Mouse (Mus musculus): ENCODE data around the gene Odf3l1.

Gene Odf3l1

DNA sequence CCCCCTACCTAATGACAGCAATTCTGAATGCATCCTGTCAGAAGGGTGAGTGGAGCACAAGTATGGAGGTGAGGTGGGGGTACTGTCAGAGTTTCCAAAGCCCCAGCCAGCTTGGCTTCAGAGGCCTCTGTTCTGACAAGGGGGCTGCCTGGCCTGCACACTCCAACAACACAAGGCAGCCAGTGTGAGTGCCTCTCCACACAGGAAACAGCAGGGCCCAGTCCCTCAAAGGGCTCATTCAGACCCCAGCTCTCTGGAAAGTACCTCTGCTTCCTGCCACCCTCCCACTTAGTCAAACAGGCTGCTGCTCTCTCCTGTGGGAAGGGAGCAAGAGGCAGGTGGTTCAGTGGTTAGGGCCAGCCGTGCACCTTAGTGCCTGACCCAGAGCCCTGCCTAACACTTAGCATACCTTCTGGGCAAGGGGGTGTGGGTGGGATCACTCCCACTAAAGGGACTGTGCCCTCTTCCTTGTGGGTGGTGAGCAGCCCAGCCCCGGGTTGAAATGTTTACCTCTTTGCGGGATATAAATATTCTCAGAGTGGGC lies 17.1 kb upstream of the Odf3l1 start:
- DNase-seq (ENCODE audit: low spot score) = no peak

DNA sequence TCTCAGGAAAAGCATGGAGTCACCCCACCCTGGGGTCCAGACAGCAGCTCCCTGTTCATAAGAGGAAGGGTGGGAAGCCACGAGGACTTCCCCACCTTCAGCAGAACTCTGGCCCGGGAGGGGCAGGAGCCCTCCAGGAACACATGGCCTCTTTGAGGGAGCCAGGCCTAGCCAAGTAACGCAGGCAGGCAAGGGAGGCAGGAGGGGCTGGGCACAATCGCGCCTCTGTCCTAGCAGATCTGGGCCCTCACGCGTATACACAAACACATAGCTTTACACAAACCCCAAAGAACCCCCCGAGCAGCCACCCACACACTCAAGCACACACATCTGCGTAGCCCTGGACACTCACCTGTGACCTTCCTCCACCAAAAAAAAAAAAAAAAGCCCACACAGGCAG lies 16.3 kb upstream of the Odf3l1 start:
- DNase-seq (ENCODE audit: low spot score) = no peak

DNA sequence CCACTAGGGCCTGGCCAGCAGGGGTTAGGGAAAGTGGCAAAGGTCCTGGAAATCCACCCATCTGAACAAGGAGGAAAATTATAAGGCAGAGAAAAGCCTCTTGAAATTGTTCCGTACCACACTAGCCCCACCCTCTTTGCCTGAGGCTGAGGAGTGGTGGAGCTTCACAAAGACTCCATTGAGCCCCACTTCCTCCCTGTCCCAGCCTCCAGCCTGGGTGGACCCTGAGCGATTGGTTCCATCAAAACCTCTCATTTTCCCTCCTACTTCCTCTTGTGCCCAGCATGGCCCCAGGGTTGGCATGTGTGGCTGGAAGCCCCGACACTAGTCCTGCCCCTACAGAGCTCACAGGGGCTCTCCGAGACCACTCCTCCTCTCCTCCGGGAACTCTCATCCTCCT lies 12.8 kb upstream of the Odf3l1 start:
- no peak for DNase-seq (ENCODE audit: low spot score)

DNA sequence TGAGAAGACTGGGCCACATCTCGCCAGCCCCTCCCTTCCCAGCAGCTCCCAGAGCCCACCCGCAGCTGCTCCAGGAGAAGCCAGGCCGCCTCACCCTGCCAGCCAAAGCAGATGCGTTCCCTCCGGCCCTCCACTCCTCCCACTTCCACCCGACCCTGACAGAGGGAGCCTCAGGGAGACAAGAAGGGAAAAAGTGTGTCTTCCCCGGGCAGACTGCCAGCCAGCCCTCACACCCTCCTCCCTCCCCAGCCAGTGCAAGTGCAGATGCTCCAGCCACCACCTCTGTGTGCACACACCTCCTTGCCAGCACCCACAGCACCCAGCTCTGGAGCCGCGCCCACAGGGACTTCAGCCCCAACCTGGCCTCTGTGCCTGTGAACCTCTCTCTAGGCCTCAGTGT lies 12.3 kb upstream of the Odf3l1 start:
- no peak for DNase-seq (ENCODE audit: low spot score)

DNA sequence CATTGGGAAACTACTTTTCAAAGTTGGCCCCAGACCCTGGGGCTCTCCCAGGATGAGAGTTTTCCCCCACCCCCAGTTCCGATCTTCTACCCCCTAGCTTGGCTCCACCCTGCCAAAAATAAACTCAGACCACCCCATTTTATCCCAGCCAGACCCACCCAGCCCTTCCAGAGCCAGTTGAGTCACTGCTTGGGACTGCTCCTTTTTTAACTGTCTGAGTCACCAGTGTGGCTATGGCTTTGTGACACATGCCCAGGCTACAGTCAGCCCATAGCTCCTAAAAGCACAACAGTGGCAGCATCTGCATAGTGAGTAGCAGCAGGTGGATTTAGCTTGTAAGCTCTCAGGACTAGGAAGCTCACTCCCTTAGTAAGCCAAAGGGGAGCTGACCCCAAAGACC lies 8.6 kb upstream of the Odf3l1 start:
- no peak for DNase-seq (ENCODE audit: low spot score)

DNA sequence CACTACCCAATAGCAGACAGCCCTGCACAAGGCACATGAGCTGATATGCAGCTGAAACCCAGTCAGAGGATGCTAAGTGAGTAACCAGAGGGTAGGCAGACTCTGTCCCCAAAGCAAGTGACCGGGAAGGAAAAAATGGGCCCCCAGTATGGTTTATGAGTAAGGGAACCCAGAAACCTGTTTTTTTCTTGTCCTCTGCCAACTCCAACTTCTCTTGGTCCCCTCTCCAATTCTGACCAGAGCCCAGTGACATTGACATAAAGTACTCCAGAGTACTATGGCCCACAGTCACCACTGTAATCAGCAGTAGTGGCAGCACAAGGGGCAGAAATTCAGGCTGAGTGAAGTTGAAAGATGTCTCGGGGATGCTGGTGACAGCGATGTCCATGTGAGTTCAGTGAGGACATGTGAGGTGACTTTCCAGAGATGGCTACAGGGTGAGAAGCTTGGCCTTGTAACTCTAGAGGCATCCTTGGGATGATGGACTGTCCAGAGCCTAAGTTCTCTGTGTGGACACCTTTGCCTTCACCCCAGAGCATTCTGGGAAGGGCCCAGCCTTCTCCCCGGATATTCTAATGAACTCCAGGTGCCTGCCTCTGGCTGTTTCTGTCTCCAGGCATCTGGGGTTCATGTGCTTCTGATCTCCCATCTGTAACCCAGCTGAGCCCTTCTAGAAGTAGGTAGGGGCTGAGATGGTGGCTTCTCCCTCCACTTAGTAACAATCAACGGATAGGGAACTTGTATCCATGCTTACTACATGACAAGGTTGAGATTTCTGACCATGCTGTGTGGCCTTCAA lies 7.8 kb upstream of the Odf3l1 start:
- no peak for DNase-seq (ENCODE audit: low spot score)

DNA sequence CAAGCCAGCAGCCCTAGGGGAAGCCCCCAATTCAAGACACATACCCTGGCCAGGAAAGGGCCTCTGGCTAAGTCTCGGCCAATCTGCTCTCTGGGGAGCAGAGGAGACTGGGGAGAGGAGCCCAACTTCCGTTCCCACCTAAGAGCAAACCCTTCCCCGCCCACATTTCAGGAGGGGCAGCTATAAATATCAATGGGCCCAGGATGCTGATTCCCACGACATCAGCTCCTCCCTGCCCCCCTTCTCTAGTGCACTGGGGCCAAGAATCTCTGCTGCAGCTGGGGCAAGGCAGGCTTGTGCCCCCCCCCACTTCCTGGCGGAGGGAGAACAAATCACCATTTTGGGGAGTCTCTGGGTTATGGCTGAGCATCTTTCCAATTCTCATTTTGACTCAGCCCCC lies 6.7 kb upstream of the Odf3l1 start:
- DNase-seq (ENCODE audit: low spot score) = no peak

DNA sequence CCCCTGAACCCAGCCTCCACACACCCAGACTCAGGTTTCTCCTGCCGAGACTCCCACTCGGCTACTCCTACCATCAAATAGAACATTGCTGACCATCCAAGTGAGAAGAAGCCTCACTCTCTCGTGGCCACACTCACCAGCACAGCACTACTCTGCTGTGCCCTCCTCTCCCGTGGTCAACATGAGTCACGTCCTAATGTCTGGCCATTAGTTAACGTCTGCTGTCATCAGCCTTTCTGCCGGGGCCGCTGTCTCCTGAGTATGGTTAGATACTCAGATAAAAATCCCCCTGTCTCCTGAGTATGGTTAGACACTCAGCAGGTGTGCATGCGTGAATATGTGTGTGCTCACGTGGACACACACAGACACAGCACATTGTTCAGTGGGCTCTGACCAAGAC lies 6.3 kb upstream of the Odf3l1 start:
- no peak for DNase-seq (ENCODE audit: low spot score)

DNA sequence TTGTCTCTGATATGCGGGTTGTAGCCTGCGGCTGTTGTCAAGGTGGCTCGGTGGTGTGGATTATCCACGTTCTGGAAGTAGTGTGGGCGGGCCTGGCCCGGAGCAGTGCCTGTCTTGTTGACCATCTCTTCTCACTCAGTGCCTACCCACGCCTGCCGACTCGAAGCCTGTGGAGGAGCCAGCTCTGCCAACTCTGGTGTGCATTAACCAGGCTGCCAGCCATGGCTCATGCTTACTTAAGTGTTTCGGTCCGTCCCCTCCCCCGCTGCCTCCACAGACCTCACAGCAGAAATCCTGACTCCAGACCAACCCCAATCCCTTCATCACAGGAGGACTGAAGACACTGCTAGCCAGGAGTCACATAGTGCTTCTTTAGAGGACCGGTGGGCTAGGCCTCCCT lies 5.1 kb upstream of the Odf3l1 start:
- no peak for DNase-seq (ENCODE audit: low spot score)

DNA sequence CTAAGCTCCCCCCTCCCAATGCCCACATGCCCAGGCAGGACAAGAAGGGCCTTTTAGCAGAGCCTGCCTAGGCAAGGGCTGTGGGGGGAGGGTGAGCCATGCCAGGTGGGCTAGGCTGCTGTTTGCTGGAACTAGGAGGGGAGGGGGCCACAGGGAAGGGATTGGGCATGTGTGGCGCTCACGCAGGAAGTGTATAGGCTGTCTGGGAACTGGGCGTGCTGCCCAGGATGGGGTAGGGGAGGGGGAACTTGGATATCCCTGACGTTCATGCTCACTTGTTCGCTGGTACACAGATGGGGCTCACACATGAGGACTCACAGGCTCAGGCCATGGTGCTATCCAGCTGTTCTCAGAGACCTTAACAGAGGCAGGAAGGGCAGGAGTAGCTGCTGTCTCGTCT lies 3.8 kb upstream of the Odf3l1 start:
- DNase-seq (ENCODE audit: low spot score) = no peak

DNA sequence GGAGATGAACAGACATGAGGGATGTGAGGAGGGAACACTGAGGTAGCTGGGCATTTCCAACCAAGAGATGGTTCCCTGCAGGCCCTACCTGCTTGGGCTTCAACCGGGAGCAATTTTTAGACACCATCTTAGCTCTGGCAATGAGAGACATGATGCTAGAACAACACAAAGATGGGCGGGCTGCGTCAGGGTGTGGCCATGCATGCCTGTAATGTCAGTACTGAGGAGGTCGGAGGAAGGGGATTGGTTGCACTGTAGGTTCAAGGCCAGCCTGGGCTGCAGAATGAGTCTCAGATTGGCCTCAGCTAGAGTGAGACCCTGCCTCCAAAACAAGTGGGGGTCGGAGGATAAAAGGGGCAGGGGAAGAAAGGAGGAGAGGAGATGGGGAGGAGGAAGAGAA lies 2.0 kb upstream of the Odf3l1 start:
- no peak for DNase-seq (ENCODE audit: low spot score)

DNA sequence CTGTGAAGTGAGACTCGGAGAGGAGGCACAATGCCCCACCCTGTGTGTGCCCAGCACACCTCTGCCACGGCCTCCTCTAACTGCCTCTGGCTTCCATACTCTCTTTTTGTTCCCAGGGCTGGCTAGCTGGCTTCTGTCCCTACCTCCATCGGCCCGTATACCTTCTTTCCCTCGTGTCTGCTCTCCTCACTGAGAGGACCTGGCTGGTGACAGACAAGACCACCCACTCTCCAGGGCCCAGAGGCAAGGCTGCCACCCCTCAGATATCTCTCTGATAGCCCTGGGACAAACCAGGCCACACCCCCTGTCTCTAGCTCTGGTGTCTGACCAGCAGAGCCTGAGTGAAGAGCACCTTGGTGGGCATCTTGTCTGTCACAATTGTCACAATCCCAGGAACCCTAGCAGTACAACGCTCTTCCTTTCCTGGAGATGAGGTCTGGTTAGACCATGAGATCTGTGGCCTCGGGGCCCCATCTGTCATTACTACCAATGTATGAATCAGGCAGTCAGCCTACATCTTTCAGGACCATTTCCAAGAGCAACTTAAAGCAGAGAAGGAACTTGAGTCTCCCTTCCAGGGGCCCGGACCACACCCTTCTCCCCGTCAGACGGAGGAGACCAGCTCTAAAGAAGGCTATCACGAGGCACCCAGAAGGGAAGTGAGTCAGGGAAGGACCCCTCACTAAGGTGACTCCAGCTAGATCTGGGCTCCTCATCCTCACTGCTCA lies 1.4 kb upstream of the Odf3l1 start:
- DNase-seq (ENCODE audit: low spot score) = no peak

DNA sequence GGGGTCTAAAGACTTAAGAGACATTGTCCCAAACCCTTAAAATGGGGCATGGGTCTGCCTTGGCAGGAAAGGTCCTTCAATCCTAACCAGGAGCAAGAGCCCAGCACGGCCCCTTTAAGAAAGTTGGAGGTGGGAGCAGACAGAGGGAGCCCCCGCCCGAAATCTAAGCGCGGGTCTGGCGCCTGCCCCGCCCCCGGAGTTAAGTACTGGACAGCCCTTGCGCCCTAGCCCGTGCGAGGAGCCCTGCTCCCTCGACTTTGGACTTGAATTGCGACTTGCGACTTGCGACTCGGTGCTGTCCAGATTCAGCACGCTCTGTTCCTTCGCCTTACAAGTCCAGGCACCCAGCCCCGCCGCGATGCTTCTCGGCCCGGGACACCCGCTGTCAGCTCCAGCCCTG lies 353 bp upstream of the Odf3l1 start, which contains the start of gene Cspg4:
TSS of gene Cspg4 (plus strand) at position 202 of the 400 bp plus-strand sequence.
- DNase-seq (ENCODE audit: low spot score) = no peak

DNA sequence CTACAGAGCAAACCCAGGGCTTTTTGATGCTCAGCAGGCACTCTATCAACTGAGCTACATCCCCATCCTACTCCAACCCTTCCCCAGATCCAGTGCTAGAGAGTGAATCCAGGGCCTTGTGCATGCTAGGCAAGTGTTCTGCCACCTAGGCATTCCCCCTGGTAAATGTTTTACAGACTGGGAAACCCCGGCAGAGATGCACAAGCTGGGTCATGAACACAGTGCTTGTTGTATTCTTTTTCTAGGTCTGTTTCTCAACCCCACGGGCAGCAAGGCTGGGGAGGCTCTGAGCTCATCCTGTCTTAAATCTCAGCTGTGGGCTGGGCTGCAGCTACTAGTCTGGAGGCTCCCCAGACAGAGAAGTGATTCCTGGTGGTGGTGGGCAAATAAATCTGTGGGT lies 1.6 kb downstream of the Odf3l1 start:
- no peak for DNase-seq (ENCODE audit: low spot score)

DNA sequence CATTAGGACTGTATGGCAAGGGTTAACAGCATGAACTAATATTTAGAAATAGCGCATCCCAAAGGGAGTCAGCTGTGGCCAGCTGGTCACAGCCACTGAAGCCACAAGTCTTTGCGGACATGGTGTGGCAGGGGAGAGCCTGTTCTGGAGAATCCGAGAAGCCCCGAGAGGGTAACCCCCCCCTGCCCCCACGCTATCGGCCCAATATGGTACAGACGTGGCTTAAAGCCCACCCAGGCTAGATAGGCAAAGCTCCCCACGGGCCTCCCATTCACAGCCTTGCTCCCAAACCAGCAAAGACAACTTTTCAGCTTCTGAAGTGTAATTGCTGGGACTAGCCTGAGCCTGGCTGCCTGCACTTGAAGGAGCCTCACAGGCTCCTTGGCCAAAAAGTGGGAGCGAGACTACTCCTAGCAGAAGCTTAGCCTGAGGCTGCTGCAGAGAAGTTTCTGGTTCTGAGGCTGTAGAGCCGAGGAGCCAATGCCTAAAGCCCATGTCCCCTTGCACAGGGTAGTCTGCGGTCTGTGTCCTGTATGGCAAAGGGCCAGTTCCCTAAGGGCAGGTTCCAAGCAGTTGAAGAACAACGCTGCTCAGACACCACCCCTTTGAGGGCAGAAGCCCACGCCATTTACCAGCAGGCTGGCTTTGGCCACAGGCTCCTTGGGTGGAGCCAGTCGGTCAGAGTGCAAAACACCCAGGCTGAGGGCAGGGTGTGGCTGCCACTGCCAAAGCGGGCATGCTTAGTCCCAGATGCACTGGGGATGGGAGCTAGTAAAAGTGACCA lies 3.8 kb downstream of the Odf3l1 start:
- no peak for DNase-seq (ENCODE audit: low spot score)

DNA sequence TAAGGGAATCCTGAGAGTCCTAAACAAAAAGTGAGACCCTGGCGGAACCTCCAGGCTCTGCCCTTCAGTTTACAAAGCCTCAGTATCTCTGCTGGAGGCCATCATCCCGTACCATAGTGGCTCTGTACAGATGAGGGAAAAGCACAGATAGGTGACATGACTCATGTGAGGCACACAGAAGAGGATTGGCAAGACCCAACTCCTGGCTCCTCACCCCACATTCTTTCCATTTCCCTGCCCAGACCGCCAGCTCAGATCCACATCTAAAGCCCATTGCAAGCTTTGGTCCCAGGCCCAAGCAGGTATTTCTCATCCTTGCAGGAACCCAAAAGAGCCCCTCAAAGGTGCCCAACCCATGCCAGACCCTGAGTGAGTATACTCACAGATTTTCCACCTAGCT lies 4.4 kb downstream of the Odf3l1 start:
- DNase-seq (ENCODE audit: low spot score) = no peak

DNA sequence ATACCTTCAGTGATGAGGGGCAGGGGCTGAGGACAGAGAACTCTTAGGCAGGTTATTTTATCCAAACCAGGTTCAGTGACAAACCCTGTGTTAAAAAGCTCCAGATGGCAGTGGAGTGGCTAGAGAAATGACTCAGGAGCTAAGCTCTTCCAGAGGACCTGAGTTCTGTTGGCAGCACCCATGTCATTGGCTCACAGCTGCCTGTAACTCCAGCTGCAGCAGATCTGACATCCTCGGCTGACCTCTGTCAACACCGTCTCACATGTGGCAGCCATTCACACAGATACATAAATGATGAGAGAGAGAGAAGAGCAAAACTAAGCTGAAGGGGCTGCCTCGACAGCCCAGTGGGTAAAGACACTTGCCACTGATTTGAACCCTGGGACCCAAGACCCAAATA lies 7.0 kb downstream of the Odf3l1 start:
- DNase-seq (ENCODE audit: low spot score) = no peak

DNA sequence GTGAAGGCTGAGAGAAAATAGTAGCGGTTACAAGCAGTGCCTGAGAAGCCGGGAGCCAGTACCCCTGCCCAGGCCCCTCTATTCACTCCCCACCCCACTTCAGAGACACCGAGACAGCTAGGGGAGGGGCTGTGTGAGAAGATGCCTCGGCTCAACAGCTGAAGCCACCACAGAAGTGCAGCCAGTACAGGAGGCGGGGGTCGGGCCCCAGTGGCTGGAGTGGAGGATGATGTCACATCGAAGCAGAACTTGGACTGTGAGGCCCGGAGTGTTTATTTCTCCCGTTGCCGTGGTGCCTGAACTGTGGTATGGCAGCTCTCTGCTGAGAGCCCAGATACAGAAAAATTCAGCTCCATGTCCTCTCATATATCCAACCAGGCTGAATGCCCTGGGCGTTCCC lies 12.7 kb downstream of the Odf3l1 start:
- no peak for DNase-seq (ENCODE audit: low spot score)

DNA sequence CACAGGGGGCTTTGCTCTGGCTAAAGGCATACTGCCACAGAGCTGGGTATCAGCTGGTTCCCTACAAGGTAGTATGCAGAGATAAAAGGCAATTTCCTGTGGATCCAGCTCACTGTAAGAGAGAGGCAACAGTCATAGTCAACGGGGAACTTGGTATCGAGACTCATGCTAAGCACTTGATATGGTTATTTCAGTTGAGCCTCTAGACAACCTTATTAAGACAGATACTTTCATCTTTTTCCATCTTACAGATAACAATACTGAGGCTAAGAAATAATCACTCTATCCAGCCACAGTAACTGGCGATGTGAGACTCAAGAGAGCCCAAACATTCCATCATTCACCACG lies 13.6 kb downstream of the Odf3l1 start:
- DNase-seq (ENCODE audit: low spot score) = no peak

DNA sequence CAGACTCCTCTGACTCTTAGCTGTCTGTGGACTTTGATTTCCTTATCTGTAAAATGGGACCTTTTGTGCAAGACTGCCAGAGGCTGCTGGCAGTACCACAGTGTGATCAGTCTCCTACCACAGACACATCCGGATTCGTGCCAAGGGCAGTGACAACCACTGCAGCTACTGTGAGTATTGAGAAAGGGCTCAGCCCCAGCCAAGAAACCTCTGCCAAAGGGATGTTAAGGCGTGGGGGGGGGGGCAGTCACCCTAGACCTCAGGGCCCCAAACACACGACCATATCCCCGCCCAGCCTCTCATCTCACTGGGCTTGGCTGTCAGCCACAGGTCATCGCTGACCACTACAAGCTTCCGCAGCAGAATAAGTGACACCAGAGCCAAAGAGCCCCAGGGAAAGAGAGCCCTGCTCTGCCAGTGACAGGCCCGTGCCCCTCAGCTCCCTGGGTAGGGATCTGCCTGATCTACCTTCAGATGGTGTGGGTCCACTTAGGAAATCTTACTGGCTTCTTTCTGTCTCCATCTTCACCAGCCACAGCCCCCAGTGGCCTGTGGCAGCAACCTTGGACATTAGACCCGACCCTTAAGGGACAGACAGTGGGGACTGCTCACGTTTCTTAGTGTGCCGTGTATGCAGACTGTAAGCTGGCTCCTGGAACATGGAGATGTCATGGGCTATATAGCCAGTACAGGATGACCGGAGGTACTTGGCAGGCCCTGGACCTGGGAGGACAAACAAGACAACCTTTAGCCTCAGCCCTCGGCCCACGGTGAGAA lies 14.2 kb downstream of the Odf3l1 start:
- DNase-seq (ENCODE audit: low spot score) = no peak

DNA sequence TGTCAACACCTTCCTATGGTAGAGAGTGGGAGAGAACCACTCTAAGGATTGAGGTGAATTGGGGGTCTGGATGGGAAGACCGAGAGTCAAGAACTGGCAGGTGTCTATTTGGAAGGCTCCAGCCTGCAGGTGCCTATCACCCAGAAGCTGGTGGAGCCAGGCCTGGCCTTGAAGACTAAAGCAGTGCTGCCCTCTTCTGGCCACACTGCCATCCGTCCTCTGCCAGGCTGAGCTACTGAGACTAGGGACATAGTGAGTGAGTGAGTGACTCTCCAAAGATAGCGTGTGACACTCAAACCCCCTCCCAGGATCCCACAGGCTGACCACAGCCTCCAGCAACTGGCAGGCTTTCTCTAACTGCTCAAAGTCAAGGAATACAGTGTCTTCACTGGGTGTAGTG lies 17.0 kb downstream of the Odf3l1 start:
- DNase-seq (ENCODE audit: low spot score) = no peak

DNA sequence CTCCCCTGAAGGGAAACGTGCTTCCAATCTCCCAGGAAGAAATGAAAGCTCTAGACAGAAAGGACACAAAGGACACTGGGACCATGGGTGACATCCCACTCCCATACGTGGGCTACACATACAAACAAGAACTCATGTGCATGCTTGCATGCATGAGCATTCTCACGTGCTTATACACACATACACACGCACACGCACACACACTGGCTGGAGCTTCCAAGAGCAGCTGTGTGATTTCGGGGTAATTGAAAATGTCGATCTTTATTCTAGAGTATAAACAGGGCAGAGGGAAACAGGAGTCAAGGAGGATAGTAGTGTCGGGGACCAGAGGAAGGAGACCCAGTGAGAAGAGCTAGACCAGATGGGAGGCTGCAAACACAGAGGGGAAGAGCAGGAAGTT lies 19.8 kb downstream of the Odf3l1 start:
- no peak for DNase-seq (ENCODE audit: low spot score)

Measured in spleen, adult 12 weeks (tissue).